Mouse (Mus musculus): ENCODE measurements around the gene Fus.
"Not testable (repeated sequence)": the region's sequence is repeated elsewhere in the genome, so short reads cannot be mapped to it uniquely, and the experiment has no call there.

Fus gene

GRCm38 (mm10) chr7:128004487-128005362, 37.5 kb downstream of the Fus start:
- DNase-seq (ENCODE audit: low spot score), result no peak

DNA sequence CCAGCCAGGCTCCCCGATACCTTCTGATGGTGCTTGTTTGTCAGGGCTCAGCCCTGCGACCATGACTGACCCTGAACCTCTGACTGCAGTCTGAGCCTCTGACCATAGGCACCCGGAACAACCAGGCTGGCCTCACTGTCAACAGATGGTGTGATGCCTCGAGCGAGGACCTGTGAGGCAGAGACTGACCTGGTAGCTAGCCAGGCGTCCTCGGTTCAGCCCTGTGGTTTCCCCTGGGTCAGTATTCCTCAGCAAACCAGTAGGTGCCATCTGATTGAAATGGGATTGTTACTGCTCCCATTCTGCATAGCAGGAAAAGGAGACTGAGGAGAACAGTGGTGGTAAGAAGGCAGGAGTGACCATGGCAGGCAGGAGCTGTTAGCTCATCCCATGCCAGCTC, 38.9 kb downstream of the Fus start:
- no peak for DNase-seq (ENCODE audit: low spot score)

DNA sequence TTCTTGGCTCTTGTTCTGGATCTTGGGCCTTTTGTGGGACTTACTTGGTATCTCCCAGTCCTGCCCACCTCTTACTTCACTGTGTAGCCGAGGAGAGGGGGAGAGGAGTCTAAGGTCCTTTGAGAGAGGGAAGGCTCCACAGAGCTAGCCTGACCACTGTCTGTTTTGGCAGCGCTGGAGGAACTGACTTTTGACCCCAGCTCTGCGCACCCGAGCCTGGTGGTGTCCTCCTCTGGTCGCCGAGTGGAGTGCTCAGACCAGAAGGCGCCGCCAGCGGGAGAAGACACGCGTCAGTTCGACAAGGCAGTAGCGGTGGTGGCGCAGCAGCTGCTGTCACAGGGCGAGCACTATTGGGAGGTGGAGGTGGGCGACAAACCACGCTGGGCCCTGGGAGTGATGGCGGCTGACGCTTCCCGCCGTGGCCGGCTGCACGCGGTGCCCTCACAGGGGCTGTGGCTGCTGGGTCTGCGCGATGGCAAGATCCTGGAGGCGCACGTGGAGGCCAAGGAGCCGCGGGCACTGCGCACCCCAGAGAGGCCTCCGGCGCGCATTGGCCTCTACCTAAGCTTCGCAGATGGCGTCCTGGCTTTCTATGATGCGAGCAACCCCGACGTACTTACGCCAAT, 42.6 kb downstream of the Fus start:
- DNase-seq (ENCODE audit: low spot score), result no peak

DNA sequence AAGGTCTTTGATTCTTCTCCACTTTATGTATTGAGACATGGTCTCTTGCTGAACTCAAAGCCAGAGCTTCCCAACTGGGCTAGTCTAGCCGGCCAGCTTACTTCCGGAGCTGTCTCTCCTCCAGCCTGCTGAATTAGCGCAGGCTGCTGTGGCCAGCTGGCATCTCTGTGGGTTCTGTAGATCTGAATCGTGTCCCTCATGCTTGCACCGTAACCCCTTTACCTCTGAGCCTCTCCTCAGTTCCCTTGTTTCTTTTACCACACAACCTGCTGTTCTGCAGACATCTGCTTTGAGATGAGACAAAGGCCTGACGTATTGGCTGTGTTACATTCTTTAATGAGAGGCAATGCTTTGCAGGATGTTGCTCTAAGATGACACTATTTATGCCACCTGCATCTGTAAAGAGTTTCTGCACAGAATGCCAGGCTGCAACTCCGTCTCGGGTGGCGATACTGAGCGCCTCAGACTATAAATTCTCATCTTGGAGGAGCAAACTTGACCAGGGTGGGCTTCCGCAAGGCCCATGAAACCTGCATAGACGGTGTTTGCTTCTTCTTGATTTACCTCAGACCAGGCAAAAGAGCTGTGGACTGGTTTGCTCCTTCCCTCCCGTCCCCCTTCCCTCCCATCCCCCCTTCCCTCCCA, 45.0 kb downstream of the Fus start:
- no peak for DNase-seq (ENCODE audit: low spot score)

DNA sequence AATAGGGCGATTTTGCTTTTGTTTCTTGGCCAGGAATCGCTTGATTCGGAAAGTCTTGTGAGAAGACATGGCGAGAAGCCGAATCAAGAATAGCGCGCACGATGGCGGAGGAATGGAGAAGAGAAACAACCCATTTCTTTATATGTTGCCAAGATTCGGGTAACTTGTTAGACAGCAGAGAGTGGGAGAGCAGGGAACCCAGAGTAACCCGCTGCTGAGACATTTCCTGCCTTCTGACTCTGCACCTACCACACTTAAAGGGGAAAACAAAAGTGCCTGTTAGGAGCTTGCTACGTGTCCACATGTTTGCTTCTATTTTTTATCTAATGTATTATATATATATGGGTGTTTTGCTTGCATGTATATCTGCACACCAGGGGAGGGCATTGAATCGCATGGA, 45.9 kb downstream of the Fus start:
- DNase-seq (ENCODE audit: low spot score), result no peak

- not testable (repeated sequence) for DNase-seq (ENCODE audit: low spot score)
Measured at GRCm38 (mm10) chr7:128016134-128016533, 48.9 kb downstream of the Fus start.

DNA sequence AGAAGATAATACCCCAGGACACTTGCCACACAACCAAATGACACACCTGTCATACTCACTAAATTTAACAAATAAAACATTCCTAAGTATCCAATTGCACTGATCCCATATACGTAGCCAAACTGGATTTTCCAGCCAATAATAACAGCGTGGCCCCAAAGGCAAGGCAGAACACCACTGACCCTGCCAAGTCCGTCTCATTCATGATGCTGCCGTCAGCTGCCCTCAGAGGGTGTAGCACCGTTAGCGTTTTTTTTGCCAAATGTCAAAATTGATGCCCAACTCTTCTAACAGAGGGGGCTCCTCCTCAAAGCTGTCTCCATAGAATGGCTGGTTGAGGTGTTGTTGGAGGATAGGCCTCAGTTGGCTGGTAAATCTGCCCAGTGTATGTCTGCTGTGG, 49.4 kb downstream of the Fus start:
- no peak for DNase-seq (ENCODE audit: low spot score)

DNA sequence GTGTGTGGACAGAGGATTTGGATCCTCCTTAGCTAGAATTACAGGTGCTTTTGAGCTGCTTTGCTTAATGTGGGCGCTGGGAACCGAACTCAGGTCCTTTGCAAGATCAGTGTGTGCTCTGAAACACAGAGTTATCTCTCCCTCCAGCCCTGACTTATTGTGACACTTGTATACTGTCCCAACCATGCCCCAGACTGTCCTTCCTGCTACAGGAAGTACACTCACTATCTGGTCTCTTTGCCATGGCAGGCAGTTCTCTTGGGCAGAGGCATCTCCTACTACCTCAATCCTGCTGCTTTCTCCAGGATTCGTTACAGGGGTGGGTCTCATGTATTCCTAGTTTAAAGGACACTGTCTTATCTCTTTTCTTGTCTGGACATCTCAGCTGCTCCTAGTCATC, 51.0 kb downstream of the Fus start:
- no peak for DNase-seq (ENCODE audit: low spot score)

GRCm38 (mm10) chr7:128019187-128019586, 51.9 kb downstream of the Fus start:
- no peak for DNase-seq (ENCODE audit: low spot score)

GRCm38 (mm10) chr7:128022974-128023373, 55.7 kb downstream of the Fus start:
- DNase-seq (ENCODE audit: low spot score), result no peak

GRCm38 (mm10) chr7:128023565-128023964, 56.3 kb downstream of the Fus start:
- no peak for DNase-seq (ENCODE audit: low spot score)

DNA sequence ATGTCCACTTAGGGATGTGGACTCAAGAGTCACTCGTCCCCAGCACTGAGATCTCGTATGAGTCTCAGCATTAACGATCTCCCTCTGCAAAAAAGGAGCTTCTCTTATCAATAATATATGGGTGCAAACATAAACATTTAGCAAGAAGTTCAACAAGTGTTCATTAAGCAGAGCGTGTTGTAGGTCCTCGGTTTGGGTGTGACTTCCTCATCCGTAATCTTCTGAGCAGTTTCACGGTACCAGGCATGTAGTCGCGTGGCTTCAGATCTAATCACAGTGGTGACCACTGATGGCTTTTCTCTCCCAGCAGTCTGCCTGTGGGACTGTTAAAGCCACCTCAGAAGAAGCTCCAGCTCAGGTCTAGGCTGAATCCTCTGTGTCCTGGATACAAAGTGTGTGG, 57.1 kb downstream of the Fus start:
- no peak for DNase-seq (ENCODE audit: low spot score)

- DNase-seq (ENCODE audit: low spot score), result no peak
Measured at GRCm38 (mm10) chr7:128024932-128025331, 57.7 kb downstream of the Fus start.

- no peak for DNase-seq (ENCODE audit: low spot score)
Measured at GRCm38 (mm10) chr7:128025381-128025780, 58.1 kb downstream of the Fus start.

DNA sequence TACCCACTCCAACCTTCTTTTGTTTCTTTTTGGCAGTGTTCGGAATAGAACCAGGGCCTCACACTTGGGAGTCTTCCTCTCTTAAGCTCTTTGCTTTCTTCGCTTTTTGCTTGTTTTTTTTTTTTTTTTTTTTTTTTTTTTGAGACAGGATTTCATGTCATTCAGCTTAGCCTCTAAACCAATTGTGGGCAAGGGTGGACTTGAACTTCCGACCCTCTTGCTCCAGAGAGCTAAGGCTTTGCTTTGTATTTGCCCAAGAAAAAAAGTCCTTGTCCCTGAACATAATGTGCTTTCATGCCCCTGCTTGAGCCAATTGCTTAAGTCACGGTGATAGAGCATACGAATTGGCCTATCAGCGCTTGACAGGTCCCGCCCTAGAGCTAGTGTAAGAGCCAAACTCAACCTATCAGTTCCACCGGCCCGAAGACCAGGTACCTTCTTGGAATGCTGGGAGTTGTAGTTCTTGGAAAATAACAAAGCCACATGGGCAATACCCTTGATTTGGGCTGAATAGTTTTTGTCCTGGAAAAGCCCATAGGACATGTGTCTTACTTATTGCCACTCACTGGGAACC, 64.2 kb downstream of the Fus start:
- DNase-seq (ENCODE audit: low spot score), result no peak

DNA sequence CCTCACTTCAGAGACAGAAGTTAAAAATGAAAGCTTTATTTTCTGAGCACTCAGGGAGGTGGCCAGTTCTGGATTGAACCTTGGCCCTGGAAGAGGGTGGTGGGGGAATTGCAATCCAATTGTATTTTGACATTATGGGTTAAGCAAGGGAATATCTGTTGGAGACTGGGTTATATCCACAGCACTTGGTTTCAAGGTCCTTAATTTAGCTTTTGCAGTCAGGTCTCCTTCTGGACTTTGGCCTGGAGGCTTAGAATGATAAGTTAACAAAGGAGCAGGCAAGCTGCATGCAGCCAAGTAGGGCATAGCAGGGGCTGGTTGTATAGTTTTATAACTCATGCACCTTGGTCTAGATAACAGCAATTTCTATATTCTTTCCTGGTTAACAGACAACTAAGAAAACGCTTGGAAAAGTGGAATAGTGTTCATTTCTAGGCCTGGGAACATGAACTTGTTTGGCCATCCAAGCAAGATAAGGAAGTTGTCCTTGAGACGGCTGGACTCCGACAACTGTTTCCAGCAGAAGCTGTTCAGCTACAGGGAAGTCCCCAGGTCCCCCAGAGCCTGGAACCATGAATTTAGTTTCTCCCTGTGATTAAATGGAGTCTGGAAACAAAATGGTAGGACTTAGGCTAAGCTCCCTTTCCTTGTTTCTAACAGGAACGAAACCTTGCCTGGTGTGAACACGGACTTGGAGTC, 65.2 kb downstream of the Fus start:
- DNase-seq (ENCODE audit: low spot score), result no peak

DNA sequence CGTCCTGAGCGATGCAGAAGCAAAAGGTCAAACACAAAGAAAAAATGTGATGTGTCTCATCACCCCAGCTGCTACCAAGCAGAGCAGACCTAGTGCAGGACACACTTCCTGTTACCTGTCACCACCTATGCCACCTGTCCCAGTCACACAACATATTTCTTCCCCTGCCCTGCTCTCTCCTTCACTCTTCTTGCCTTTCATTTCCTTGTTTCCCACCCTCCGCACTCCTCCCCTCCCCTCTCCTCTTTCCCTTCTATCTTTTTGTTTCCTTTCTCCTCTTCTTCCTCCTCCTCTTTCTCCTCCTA, 65.7 kb downstream of the Fus start:
- DNase-seq (ENCODE audit: low spot score), result no peak

GRCm38 (mm10) chr7:128033616-128034015, 66.4 kb downstream of the Fus start:
- no peak for DNase-seq (ENCODE audit: low spot score)
